Mouse (Mus musculus) 3T3-L1 (cell line): ENCODE results near the gene Naaladl2.
"Not testable (repeated sequence)": the region's sequence is repeated elsewhere in the genome, so short reads cannot be mapped to it uniquely, and the experiment has no call there.

Experiments
- DNase-seq: peaks from one replicate; pipeline ENCODE4 v3.0.0-alpha.2; 2015; ENCODE audit warnings: low read depth, low spot score

The Naaladl2 gene

GRCm38 (mm10) chr3:24321489-24322405 lies 822.3 kb downstream of the Naaladl2 start:
- no peak for DNase-seq

GRCm38 (mm10) chr3:24314658-24315297 lies 829.3 kb downstream of the Naaladl2 start:
- DNase-seq: no peak

- DNase-seq: no peak
These were observed 918.6 kb downstream of the Naaladl2 start for GRCm38 (mm10) chr3:24225418-24225817.

DNA sequence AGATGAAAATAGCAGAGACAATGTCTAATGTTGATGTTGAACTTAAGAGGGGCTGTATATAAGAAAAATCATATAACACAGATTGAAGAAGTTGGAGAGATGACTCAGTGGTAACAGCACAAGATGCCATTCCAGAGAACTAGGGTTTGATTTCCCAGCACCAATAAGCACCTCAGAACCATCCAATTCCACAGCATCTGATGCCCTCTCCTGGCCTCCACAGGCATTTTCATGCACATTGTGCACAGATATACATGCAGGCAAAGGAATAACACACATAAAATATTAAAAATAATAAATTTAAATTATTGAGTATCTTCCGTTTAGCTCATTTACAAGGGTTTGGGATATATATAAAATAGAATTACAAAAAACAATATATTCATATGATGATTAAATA lies 926.6 kb downstream of the Naaladl2 start:
- DNase-seq: no peak

- no peak for DNase-seq
These were observed 977.5 kb downstream of the Naaladl2 start for GRCm38 (mm10) chr3:24166531-24166930.

- DNase-seq: no peak
These were observed 980.1 kb downstream of the Naaladl2 start for GRCm38 (mm10) chr3:24163992-24164391.

DNA sequence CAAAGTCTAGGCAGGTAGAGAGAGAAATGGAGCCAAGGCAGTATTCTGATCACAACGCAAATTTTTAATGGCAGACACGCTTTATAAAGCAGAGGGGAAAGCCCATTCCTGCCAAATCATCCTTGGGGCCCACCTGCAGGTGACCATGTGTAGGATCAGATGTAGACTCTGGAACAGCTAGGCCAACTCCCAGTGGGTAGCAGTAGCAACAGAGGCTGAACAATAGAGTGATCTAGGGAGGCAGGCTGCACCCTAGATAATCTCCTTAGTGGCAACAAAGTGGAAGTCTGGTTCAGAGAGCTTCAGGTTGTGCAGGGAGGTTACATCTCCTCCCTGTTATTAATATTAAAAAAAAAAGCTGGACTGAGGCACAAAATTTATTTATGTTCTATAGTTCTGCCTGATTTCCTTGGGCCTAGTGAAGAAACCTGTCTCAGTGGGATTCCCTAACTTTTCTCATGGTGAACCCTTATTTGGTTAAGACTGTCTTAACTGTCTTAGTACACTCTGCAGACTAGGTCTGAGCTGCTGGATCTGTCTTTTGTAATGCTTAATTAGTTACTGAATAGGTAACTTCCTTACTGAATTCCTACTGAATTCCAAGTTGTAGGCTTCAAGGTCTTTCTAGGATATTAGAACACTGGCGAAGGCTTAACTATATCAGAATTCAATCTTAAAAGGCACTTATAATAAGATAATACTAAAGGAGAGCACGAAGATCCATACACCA lies 992.8 kb downstream of the Naaladl2 start:
- not testable (repeated sequence) for DNase-seq

- no peak for DNase-seq
These were observed 1001.3 kb downstream of the Naaladl2 start for GRCm38 (mm10) chr3:24142808-24143207.

GRCm38 (mm10) chr3:24138002-24138401 lies 1006.1 kb downstream of the Naaladl2 start:
- DNase-seq: no peak

DNA sequence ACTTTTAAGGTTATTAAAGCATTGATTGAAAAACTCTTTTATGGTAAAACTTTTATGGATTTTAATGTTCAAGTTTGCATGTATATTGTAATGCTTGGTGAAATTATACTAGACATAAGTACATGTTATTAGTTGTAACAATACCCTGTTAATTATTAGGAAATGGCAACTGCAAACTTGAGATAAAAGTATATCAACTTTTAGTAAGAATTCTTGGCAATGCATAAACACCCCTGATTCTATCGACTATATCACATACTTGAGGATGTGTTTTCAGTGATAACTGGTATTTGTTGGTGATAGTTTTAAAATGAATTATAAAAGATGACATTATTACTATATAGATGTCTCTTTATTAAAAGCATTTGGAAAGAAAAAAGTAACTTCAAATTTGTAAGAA lies 1017.9 kb downstream of the Naaladl2 start:
- no peak for DNase-seq

DNA sequence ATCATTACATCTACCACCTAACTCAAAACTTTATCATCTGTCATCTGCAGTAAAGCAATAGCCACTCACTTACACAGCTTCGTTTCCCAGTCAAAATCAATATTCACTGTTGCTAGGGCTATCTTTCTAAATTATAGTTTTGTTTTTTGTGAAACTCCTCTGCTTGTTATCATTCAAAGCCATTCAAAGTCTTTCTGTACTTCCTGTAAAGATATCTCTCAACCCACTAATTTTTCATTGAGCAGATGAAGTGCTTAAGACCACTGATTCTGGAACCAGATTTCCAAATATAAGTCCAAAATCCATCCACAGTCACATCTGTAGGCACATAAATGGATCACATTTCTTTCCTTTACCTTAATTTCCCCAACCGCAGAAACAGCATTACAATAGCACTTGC lies 1020.0 kb downstream of the Naaladl2 start:
- no peak for DNase-seq

GRCm38 (mm10) chr3:24118136-24118535 lies 1025.9 kb downstream of the Naaladl2 start:
- no peak for DNase-seq

DNA sequence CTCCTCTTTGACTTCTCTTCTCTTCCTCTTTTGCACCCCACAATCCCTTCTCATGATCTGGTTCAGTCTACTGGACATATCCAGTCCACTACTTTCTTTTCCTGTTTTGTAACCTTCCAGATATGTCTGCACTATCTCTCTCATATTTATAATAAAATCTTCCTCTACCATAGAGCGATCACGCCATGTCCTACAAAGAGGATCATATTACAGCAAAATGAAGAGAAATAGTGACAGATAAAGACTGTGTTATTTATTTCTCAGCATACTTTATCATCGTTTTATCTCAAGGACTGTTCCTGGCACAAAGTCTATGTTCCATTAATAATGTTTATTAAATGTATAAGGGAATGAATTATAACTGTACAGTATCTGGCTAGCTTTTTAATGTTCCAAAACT lies 1029.2 kb downstream of the Naaladl2 start:
- no peak for DNase-seq

GRCm38 (mm10) chr3:24113360-24113759 lies 1030.7 kb downstream of the Naaladl2 start:
- DNase-seq: no peak

DNA sequence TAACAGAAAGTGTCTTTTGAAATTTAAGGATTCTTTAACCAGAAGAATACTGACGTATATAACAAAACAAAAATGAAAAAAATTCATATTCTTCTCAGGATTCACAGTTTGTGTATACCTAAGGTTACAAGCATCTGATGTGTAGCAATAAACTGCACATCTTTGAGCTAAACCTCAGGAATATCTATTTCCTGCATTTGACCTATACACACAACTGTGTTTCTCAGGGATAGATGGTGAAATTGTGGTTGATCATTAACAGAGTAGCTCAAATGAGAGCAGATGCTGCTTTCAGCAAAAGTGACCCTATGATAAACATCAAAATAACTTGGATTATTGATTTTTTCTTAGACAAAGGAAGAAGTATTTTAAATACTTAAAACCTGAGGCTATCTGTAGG lies 1037.7 kb downstream of the Naaladl2 start:
- DNase-seq: no peak

DNA sequence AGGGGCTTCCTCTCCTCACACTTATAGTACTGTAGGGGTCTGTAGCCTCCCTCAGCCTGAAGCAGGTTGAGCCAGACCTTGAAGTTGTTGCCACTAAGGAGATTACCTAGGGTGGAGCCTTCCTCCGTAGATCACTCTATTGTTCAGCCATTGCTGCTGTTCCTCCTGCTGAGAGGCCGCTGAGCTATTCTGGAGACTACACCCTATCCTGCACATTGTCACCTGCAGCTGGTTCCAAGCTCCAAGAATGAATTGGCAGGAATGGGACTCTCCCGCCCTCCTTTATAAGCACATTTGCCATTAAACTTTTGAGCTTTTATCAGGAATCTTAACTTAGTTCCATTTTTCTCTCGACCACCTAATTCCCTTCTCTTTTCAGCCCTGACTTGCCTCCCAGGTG lies 1064.3 kb downstream of the Naaladl2 start:
- no peak for DNase-seq

- DNase-seq: no peak
These were observed 1072.8 kb downstream of the Naaladl2 start for GRCm38 (mm10) chr3:24071169-24071797.

- DNase-seq: no peak
These were observed 1073.5 kb downstream of the Naaladl2 start for GRCm38 (mm10) chr3:24070424-24071168.

- no peak for DNase-seq
These were observed 1095.8 kb downstream of the Naaladl2 start for GRCm38 (mm10) chr3:24048217-24048616.

GRCm38 (mm10) chr3:24001741-24002140 lies 1142.3 kb downstream of the Naaladl2 start:
- no peak for DNase-seq

DNA sequence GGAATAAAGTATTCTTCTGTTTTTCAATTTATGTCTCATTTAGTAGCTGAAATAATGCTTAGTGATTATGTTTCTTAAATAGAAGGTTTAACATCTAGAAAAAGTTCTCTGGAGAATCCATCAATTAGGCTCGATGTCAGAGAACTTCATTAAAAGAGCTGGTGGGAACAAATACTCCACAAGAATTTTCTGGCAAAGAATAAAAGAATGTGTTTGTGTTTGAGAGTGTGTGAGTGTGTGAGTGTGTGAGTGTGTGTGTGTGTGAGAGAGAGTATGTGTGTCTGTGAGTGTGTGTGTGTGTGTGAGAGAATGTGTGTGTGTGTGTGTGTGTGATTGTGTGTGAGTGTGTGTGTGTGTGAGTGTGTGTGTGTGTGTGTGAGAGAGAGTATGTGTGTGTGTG lies 1170.3 kb downstream of the Naaladl2 start:
- no peak for DNase-seq
